Mouse (Mus musculus) right cerebral cortex, postnatal 36 days (tissue): ENCODE data around the gene Prr15l.

Experiments used
- DNase-seq, 2 experiments: peaks; one replicate each; pipeline ENCODE4 v3.0.0; 2022; ENCODE audit warnings: low spot score in 2 of 2, mixed read lengths in 1 of 2

The Prr15l gene

DNA sequence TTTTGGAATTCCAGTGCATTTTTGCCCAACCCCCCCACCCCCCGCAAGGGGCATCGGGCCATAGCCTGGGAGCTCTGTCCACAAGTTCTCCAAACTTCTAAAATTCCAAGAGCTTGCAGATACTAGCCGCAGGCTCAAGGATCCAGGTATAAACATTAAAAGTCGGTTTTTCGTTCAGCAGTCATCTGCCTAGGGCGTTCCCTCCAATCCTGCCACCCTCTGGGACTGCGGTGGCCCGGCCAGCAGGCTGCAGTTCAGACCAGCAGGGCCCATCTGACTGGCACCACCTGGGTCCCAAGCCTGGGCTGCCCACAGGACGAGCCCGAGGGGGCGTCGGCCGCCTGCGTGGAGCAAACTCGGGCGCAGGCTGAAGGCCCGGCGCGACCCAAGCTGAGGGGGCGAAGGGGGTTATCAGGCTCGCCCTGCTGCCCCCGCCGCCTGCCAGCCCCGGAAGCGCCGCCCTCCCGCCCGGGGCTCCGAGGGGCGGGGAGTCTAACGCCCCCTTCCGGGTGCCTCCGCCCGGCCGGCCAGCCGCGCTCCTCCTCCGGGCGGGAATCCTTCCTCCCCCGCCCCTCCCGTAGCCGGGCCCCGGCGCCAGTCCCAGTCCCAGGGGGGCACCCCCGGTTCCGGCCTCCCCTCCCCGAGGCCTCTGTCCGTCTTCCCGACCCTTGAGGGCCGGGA, 49.1 kb downstream of the Prr15l start:
- DNase-seq, result no peak

- peak; percentile 99 to 100 for DNase-seq
Measured at GRCm38 (mm10) chr11:96977606-96978400, 49.9 kb downstream of the Prr15l start.

GRCm38 (mm10) chr11:96978401-96979246, 50.7 kb downstream of the Prr15l start:
- no peak for DNase-seq

DNA sequence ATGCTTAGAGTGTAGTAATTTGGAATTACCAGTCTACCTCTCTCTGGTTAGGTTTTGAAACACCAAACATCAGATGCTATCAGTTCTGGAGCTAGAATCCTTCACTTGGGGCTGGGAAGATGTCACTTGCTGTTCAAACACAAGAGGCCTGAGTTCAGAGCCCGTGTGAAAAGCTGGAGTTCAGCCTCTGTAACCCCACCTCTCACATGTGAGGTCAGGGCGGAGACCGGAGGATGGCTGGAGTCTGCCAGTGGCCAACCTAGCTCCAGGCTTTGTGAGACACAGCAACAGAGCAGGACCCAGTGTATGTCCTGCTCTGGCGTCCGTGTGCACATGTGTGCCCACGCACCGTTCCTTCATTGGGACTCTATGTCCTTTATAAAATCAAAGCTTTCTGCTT, 51.4 kb downstream of the Prr15l start:
- DNase-seq, result no peak

- no peak for DNase-seq
Measured at GRCm38 (mm10) chr11:96980021-96980420, 52.1 kb downstream of the Prr15l start.

DNA sequence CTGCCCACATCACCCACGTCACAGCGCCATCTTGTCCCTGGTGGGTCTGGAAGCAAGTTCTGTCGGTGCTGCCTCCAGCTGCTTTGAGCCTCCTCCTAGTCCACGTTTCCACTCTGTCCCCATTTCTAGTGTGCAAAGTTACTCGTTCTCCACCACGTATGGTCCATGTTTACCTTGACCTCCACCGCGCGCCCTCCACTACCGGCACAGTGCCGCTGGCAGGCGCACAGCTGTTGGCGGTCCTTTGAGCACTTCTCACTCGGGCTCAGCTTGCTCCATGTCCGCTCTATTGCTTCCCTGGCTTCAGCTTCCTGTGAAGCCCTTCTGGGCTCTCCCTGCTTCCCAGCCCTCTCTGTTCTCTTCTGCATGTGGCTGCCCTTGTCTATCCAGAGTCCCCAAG, 53.6 kb downstream of the Prr15l start:
- DNase-seq, result no peak

DNA sequence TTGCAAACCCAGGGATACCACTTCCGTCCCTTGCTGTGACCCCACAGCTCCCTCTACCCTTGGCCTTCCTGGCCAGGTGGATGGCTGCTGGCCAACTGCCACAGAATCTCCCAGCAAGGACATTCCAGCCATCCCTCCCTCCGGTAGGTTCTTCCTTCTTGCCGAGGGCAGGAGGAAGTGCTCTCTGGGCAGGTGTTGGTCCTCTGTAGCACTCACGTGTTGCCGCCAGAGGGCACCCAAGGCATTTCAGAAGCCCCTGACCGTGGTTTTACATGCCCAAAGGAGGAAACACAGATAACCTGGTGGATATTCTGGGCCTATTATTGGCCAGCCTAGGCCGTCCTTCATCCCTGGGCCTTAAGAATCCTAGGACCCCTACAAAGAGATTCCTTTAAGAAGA, 54.5 kb downstream of the Prr15l start:
- DNase-seq, result peak; percentile 62 to 66

DNA sequence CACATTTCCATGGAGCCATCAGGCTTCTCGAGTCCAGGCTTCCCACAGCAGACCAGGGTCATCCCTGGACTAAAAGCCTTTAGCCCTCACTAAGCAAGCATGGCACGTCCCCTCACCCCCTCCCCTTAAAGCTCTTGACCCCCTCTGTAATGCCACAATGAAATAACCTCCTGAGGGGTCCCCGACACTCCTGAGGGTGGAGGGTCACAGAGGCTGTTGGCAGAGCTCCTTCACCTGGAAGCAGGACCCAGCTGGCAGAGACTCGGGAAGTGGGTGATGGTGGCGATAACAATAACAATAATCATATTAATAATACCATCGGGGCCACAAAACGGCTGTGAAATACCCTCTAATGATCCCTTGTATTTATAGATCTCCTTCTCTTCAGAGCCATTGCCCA, 55.0 kb downstream of the Prr15l start, which contains the start of gene Sp2:
TSS of gene Sp2 (minus strand) at position 101 of the 400 bp plus-strand sequence.
- DNase-seq, result no peak

GRCm38 (mm10) chr11:96984903-96985302, 57.0 kb downstream of the Prr15l start:
- DNase-seq, result no peak

- no peak for DNase-seq
Measured at GRCm38 (mm10) chr11:96986463-96986862, 58.6 kb downstream of the Prr15l start.
